Mouse (Mus musculus): ENCODE results near the gene Olfr573-ps1. TPM values are rescaled to one million over a fixed set of nuclear protein-coding genes. Genes with fewer than 3 reads are reported as not detected.

Olfr573-ps1 gene
- total RNA-seq (2015) = not detected in 2 replicates
- total RNA-seq (2017) = not detected in 2 replicates

GRCm38 (mm10) chr7:102942475-102942874, at the start of gene Olfr573-ps1:
Gene Olfr573-ps1 (minus strand): TSS chr7:102942575.
- ATAC-seq (replicated peaks; ENCODE audit: poor library complexity) = no peak

- no peak for ATAC-seq (replicated peaks; ENCODE audit: poor library complexity)
Measured at GRCm38 (mm10) chr7:102989224-102989623, 46.8 kb upstream of the Olfr573-ps1 start, which contains the start of gene Olfr578. Gene Olfr578 (minus strand): TSS chr7:102989324.

- no peak for ATAC-seq (replicated peaks; ENCODE audit: poor library complexity)
Measured at GRCm38 (mm10) chr7:102975843-102976242, 33.5 kb upstream of the Olfr573-ps1 start, which contains the start of gene Olfr577. Gene Olfr577 (minus strand): TSS chr7:102975943.

GRCm38 (mm10) chr7:102974399-102974798, 32.0 kb upstream of the Olfr573-ps1 start:
- ATAC-seq (replicated peaks; ENCODE audit: poor library complexity) = no peak

- no peak for ATAC-seq (replicated peaks; ENCODE audit: poor library complexity)
Measured at GRCm38 (mm10) chr7:102962360-102962759, 20.0 kb upstream of the Olfr573-ps1 start, which contains the start of gene Olfr576. Gene Olfr576 (plus strand): TSS chr7:102962660.

- ATAC-seq (replicated peaks; ENCODE audit: poor library complexity) = no peak
Measured at GRCm38 (mm10) chr7:102958593-102958992, 16.2 kb upstream of the Olfr573-ps1 start, which contains the start of gene Olfr575. Gene Olfr575 (minus strand): TSS chr7:102958775.

GRCm38 (mm10) chr7:102958137-102958536, 15.8 kb upstream of the Olfr573-ps1 start:
- ATAC-seq (replicated peaks; ENCODE audit: poor library complexity) = no peak

- ATAC-seq (replicated peaks; ENCODE audit: poor library complexity) = no peak
Measured at GRCm38 (mm10) chr7:102950732-102951131, 8.4 kb upstream of the Olfr573-ps1 start.

- no peak for ATAC-seq (replicated peaks; ENCODE audit: poor library complexity)
Measured at GRCm38 (mm10) chr7:102948167-102948566, 5.8 kb upstream of the Olfr573-ps1 start, which contains the start of gene Olfr574. Gene Olfr574 (plus strand): TSS chr7:102948467.

- ATAC-seq (replicated peaks; ENCODE audit: poor library complexity) = no peak
Measured at GRCm38 (mm10) chr7:102943417-102943816, 1.0 kb upstream of the Olfr573-ps1 start.

GRCm38 (mm10) chr7:102927105-102927504, 15.3 kb downstream of the Olfr573-ps1 start:
- ATAC-seq (replicated peaks; ENCODE audit: poor library complexity) = peak; percentile 65

- ATAC-seq (replicated peaks; ENCODE audit: poor library complexity) = no peak
Measured at GRCm38 (mm10) chr7:102924109-102924508, 18.3 kb downstream of the Olfr573-ps1 start, which contains the start of gene Olfr572. Gene Olfr572 (plus strand): TSS chr7:102924409.

- ATAC-seq (replicated peaks; ENCODE audit: poor library complexity) = peak; percentile 97
Measured at GRCm38 (mm10) chr7:102919632-102920031, 22.7 kb downstream of the Olfr573-ps1 start.

GRCm38 (mm10) chr7:102917032-102917875, 25.1 kb downstream of the Olfr573-ps1 start, which contains the start of gene Olfr571:
Gene Olfr571 (minus strand): TSS chr7:102917536.
- no peak for ATAC-seq (replicated peaks; ENCODE audit: poor library complexity)

- no peak for ATAC-seq (replicated peaks; ENCODE audit: poor library complexity)
Measured at GRCm38 (mm10) chr7:102916405-102916804, 26.0 kb downstream of the Olfr573-ps1 start.

- no peak for ATAC-seq (replicated peaks; ENCODE audit: poor library complexity)
Measured at GRCm38 (mm10) chr7:102915261-102915660, 27.1 kb downstream of the Olfr573-ps1 start.

Other genes with a start within 250 kb of the Olfr573-ps1 start
- gene Olfr557, start 246.7 kb downstream of the Olfr573-ps1 start, total RNA-seq (2015) = not detected in 2 replicates
- 0.24 TPM in 1 of 2 replicates, not detected in the other for gene Olfr557, start 246.7 kb downstream of the Olfr573-ps1 start, total RNA-seq (2017)
- not detected in 2 replicates for gene Olfr558, start 240.4 kb downstream of the Olfr573-ps1 start, total RNA-seq (2015)
- not detected in 2 replicates for gene Olfr558, start 240.4 kb downstream of the Olfr573-ps1 start, total RNA-seq (2017)
- not detected in 2 replicates for gene Olfr33, start 223.5 kb downstream of the Olfr573-ps1 start, total RNA-seq (2015)
- not detected in 2 replicates for gene Olfr33, start 223.5 kb downstream of the Olfr573-ps1 start, total RNA-seq (2017)
- gene Olfr559, start 215.1 kb downstream of the Olfr573-ps1 start, total RNA-seq (2015) = not detected in 2 replicates
- not detected in 2 replicates for gene Olfr559, start 215.1 kb downstream of the Olfr573-ps1 start, total RNA-seq (2017)
- gene Olfr560, start 183.2 kb downstream of the Olfr573-ps1 start, total RNA-seq (2015) = not detected in 2 replicates
- gene Olfr560, start 183.2 kb downstream of the Olfr573-ps1 start, total RNA-seq (2017) = not detected in 2 replicates
- gene Olfr78, start 183.1 kb downstream of the Olfr573-ps1 start, total RNA-seq (2015) = not detected in 2 replicates
- not detected in 2 replicates for gene Olfr78, start 183.1 kb downstream of the Olfr573-ps1 start, total RNA-seq (2017)
- not detected in 2 replicates for gene Olfr561, start 171.4 kb downstream of the Olfr573-ps1 start, total RNA-seq (2015)
- gene Olfr561, start 171.4 kb downstream of the Olfr573-ps1 start, total RNA-seq (2017) = not detected in 2 replicates
- not detected in 2 replicates for gene Olfr564, start 139.1 kb downstream of the Olfr573-ps1 start, total RNA-seq (2015)
- gene Olfr564, start 139.1 kb downstream of the Olfr573-ps1 start, total RNA-seq (2017) = not detected in 2 replicates
- gene Olfr566, start 83.8 kb downstream of the Olfr573-ps1 start, total RNA-seq (2015) = not detected in 2 replicates
- gene Olfr566, start 83.8 kb downstream of the Olfr573-ps1 start, total RNA-seq (2017) = not detected in 2 replicates
- not detected in 2 replicates for gene Olfr568, start 65.5 kb downstream of the Olfr573-ps1 start, total RNA-seq (2015)
- gene Olfr568, start 65.5 kb downstream of the Olfr573-ps1 start, total RNA-seq (2017) = not detected in 2 replicates
- gene Olfr569, start 51.7 kb downstream of the Olfr573-ps1 start, total RNA-seq (2015) = not detected in 2 replicates
- not detected in 2 replicates for gene Olfr569, start 51.7 kb downstream of the Olfr573-ps1 start, total RNA-seq (2017)
- gene Olfr570, start 48.0 kb downstream of the Olfr573-ps1 start, total RNA-seq (2015) = not detected in 2 replicates
- gene Olfr570, start 48.0 kb downstream of the Olfr573-ps1 start, total RNA-seq (2017) = not detected in 2 replicates
- gene Olfr571, start 25.0 kb downstream of the Olfr573-ps1 start, total RNA-seq (2015) = not detected in 2 replicates
- not detected in 2 replicates for gene Olfr571, start 25.0 kb downstream of the Olfr573-ps1 start, total RNA-seq (2017)
- not detected in 2 replicates for gene Olfr572, start 18.2 kb downstream of the Olfr573-ps1 start, total RNA-seq (2015)
- not detected in 2 replicates for gene Olfr572, start 18.2 kb downstream of the Olfr573-ps1 start, total RNA-seq (2017)
- not detected in 2 replicates for gene Olfr574, start 5.9 kb upstream of the Olfr573-ps1 start, total RNA-seq (2015)
- gene Olfr574, start 5.9 kb upstream of the Olfr573-ps1 start, total RNA-seq (2017) = not detected in 2 replicates
- not detected in 2 replicates for gene Olfr575, start 16.2 kb upstream of the Olfr573-ps1 start, total RNA-seq (2015)
- gene Olfr575, start 16.2 kb upstream of the Olfr573-ps1 start, total RNA-seq (2017) = not detected in 2 replicates
- not detected in 2 replicates for gene Olfr576, start 20.1 kb upstream of the Olfr573-ps1 start, total RNA-seq (2015)
- gene Olfr576, start 20.1 kb upstream of the Olfr573-ps1 start, total RNA-seq (2017) = not detected in 2 replicates
- not detected in 2 replicates for gene Olfr577, start 33.4 kb upstream of the Olfr573-ps1 start, total RNA-seq (2015)
- not detected in 2 replicates for gene Olfr577, start 33.4 kb upstream of the Olfr573-ps1 start, total RNA-seq (2017)
- not detected in 2 replicates for gene Olfr578, start 46.7 kb upstream of the Olfr573-ps1 start, total RNA-seq (2015)
- not detected in 2 replicates for gene Olfr578, start 46.7 kb upstream of the Olfr573-ps1 start, total RNA-seq (2017)
- gene Olfr582, start 95.4 kb upstream of the Olfr573-ps1 start, total RNA-seq (2015) = not detected in 2 replicates
- gene Olfr582, start 95.4 kb upstream of the Olfr573-ps1 start, total RNA-seq (2017) = not detected in 2 replicates
- not detected in 2 replicates for gene Olfr583, start 108.7 kb upstream of the Olfr573-ps1 start, total RNA-seq (2015)
- gene Olfr583, start 108.7 kb upstream of the Olfr573-ps1 start, total RNA-seq (2017) = not detected in 2 replicates
- gene Olfr584, start 139.3 kb upstream of the Olfr573-ps1 start, total RNA-seq (2015) = not detected in 2 replicates
- not detected in 2 replicates for gene Olfr584, start 139.3 kb upstream of the Olfr573-ps1 start, total RNA-seq (2017)
- not detected in 2 replicates for gene Olfr585, start 155.1 kb upstream of the Olfr573-ps1 start, total RNA-seq (2015)
- not detected in 2 replicates for gene Olfr585, start 155.1 kb upstream of the Olfr573-ps1 start, total RNA-seq (2017)
- not detected in 2 replicates for gene Olfr586, start 183.1 kb upstream of the Olfr573-ps1 start, total RNA-seq (2015)
- not detected in 2 replicates for gene Olfr586, start 183.1 kb upstream of the Olfr573-ps1 start, total RNA-seq (2017)
- gene Olfr588-ps1, start 198.3 kb upstream of the Olfr573-ps1 start, total RNA-seq (2015) = not detected in 2 replicates
- gene Olfr588-ps1, start 198.3 kb upstream of the Olfr573-ps1 start, total RNA-seq (2017) = not detected in 2 replicates
- not detected in 2 replicates for gene Olfr589, start 213.8 kb upstream of the Olfr573-ps1 start, total RNA-seq (2015)
- gene Olfr589, start 213.8 kb upstream of the Olfr573-ps1 start, total RNA-seq (2017) = not detected in 2 replicates
- not detected in 2 replicates for gene Olfr591, start 235.8 kb upstream of the Olfr573-ps1 start, total RNA-seq (2015)
- gene Olfr591, start 235.8 kb upstream of the Olfr573-ps1 start, total RNA-seq (2017) = not detected in 2 replicates
- gene Olfr592, start 242.2 kb upstream of the Olfr573-ps1 start, total RNA-seq (2015) = not detected in 2 replicates
- gene Olfr592, start 242.2 kb upstream of the Olfr573-ps1 start, total RNA-seq (2017) = not detected in 2 replicates